Mouse (Mus musculus) embryonic facial prominence, embryonic 11.5 days (tissue): ENCODE results near the gene Zfp963. TPM values are rescaled to one million over a fixed set of nuclear protein-coding genes. Genes with fewer than 3 reads are reported as not detected.
"Not testable (repeated sequence)": the region's sequence is repeated elsewhere in the genome, so short reads cannot be mapped to it uniquely, and the experiment has no call there.

Experiments used
- ATAC-seq: fragments of 200-750 bp; cut with Nextera tagmentation; replicated peaks from 2 replicates; pipeline ENCODE4 v1.8.0; 2017; ENCODE audit warnings: low read depth; ENCODE audit not compliant: insufficient number of reproducible peaks, low FRiP score, low TSS enrichment
- DNase-seq: peaks from one replicate; pipeline ENCODE4 v3.0.0-alpha.2; 2015; ENCODE audit warnings: low spot score
- H3K27ac ChIP-seq: fragments of 300-500 bp; sonication (generic); replicated peaks from 2 replicates; pipeline ENCODE4 v1.5.1; 2014; ENCODE audit warnings: mild to moderate bottlenecking, low read depth, low read length, control low read depth
- H3K27me3 ChIP-seq: fragments of 300-500 bp; sonication (generic); 2 replicates; pipeline ENCODE4 v1.6.1; 2014; ENCODE audit warnings: mild to moderate bottlenecking, low read length, moderate library complexity, mixed read lengths; ENCODE audit not compliant: control insufficient read depth, insufficient read depth
- H3K36me3 ChIP-seq: fragments of 300-500 bp; sonication (generic); replicated peaks from 2 replicates; pipeline ENCODE4 v1.6.1; 2014; ENCODE audit warnings: low read depth, mild to moderate bottlenecking, low read length, moderate library complexity, mixed read lengths; ENCODE audit not compliant: control insufficient read depth, insufficient read depth
- H3K4me1 ChIP-seq: fragments of 300-500 bp; sonication (generic); 2 replicates; pipeline ENCODE4 v1.6.1; 2014; ENCODE audit warnings: low read length, mixed read lengths; ENCODE audit not compliant: control insufficient read depth, insufficient read depth
- H3K4me2 ChIP-seq: fragments of 300-500 bp; sonication (generic); 2 replicates; pipeline ENCODE4 v1.6.1; 2014; ENCODE audit warnings: low read depth, mild to moderate bottlenecking, control low read depth, low read length, moderate library complexity
- H3K4me3 ChIP-seq: fragments of 300-500 bp; sonication (generic); 2 replicates; pipeline ENCODE4 v1.5.1; 2014; ENCODE audit warnings: low read depth, low read length, control low read depth
- H3K9ac ChIP-seq: fragments of 300-500 bp; sonication (generic); replicated peaks from 2 replicates; pipeline ENCODE4 v1.6.1; 2014; ENCODE audit warnings: mild to moderate bottlenecking, control low read depth, low read length
- H3K9me3 ChIP-seq: fragments of 300-500 bp; sonication (generic); replicated peaks from 2 replicates; pipeline ENCODE4 v1.6.1; 2016; ENCODE audit warnings: mild to moderate bottlenecking, low read length, inconsistent platforms, mixed read lengths; ENCODE audit not compliant: control insufficient read depth
- WGBS: fragments of 180-500 bp; shearing (Covaris S2); extraction: QIAGEN DNeasy Blood & Tissue Kit; methylation state at CpG from one replicate; pipeline ENCODE4 v1.1.7; 2014; 5-methylcytosine and 5-hydroxymethylcytosine counted together
- polyA plus RNA-seq: library from polyadenylated mRNA; unstranded; fragments of >200 nt; fragmentation: Nextera tagmentation; extraction: Ambion mirVana; gene quantifications from 2 replicates; pipeline ENCODE4 v1.2.1, GENCODE M21; 2014

The Zfp963 gene
- polyA plus RNA-seq, 1 experiment from 2014 or later, result 7.6 TPM

GRCm38 (mm10) chr8:69735495-69735894 is 14.3 kb downstream of the Zfp963 start:
- ATAC-seq, result no peak
- WGBS, result 76% methylated on average over 1 of the region's 1 CpGs
- Histone ChIP-seq H3K4me2 (no peak overlapping the region), H3K27ac (no peak overlapping the region), H3K4me3 (no peak overlapping the region), H3K27me3 (no peaks in the 10 kb centered on the region), H3K36me3 (no peaks in the 10 kb centered on the region), H3K4me1 (no peaks in the 10 kb centered on the region), H3K9ac (no peak overlapping the region), H3K9me3 (no peaks in the 10 kb centered on the region)
- no peak for DNase-seq

DNA sequence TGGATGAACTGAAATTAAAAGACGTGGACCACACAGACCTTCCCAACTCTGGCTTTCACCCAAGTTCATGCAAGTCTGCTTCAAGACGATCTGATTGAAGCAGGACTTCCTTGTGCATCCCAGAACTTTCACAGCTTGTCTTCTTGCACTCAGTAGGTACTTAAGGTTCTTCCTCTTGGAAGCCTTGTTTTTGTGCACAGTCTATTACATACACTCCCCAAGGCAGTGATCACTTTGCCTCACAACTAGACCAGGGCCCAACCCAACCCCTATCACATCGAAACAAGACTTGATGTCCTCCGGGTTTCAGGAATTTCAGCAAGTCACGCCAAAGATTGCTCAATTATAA is 32.6 kb downstream of the Zfp963 start:
- Histone ChIP-seq H3K27me3 (no peaks in the 10 kb centered on the region), H3K36me3 (no peaks in the 10 kb centered on the region), H3K4me1 (0 out of 2 replicates have a peak, but pooled peaks cover 2% of the 10 kb centered on the region), H3K27ac (no peak overlapping the region), H3K4me3 (peak overlapping the region; percentile 20; the same call in 1 of the 2 replicates), H3K9me3 (no peaks in the 10 kb centered on the region), H3K9ac (no peak overlapping the region), H3K4me2 (peak overlapping the region; percentile 41; the same call in 1 of the 2 replicates)
- WGBS, result 51% methylated on average over 5 of the region's 5 CpGs
- ATAC-seq, result peak; percentile 30
- DNase-seq, result no peak

DNA sequence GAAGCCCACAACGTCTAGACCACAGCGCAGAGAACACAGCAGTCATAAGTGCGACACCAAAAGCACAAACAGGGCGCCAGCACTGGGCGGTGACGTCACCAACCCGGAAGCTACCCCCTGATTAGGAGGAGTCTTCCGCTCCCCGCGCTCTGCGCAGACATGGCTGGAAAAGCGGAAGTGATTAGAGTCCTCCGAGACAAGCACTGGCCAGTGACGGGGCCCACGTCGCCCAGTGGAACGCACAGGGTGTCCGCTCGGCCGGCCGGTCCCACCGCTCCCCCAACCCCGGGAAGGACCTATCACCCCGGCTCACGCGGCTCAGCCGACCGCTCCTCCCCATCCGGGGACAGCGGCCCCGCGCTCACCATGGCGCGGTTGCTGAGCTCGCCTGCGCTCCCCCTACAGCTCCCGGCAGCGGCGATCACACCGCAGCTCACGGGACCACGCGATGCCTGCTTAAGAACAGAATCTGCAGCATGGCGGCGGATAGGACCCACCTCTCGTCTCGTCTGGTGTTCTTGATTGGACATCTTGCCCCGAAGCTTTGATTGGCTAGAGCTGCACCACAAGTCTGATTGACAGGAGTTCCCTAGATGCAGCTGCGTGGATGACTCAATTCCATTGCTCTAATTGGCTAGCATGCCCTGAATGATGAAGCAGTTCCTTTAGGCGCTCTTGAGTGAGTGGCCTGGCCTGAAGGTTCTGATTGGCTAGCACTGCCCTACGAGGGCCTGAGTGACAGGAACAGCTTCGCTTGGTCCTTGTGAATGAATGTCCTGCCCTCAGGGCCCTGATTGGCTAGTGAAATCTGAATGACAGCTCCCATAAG is 33.2 kb downstream of the Zfp963 start:
- peak overlapping the region; percentile 16 for H3K4me2 ChIP-seq
- H3K9me3 ChIP-seq, result no peaks in the 10 kb centered on the region
- H3K36me3 ChIP-seq, result no peaks in the 10 kb centered on the region
- under 1% methylated on average over 52 of the region's 52 CpGs for WGBS
- ATAC-seq, result peak; percentile 99
- DNase-seq, result peak; percentile 98
- H3K4me3 ChIP-seq, result peak overlapping the region; percentile 68
- H3K4me1 ChIP-seq, result 0 out of 2 replicates have a peak, but pooled peaks cover 2% of the 10 kb centered on the region
- no peaks in the 10 kb centered on the region for H3K27me3 ChIP-seq
- peak overlapping the region; percentile 96 for H3K27ac ChIP-seq
- H3K9ac ChIP-seq, result peak overlapping the region; percentile 78

- no peak for ATAC-seq
- 83% methylated on average over 6 of the region's 6 CpGs for WGBS
- Histone ChIP-seq H3K27me3 (no peaks in the 10 kb centered on the region), H3K9me3 (no peaks in the 10 kb centered on the region), H3K36me3 (no peaks in the 10 kb centered on the region), H3K9ac (no peak overlapping the region; the same call in 1 of the 2 replicates), H3K4me3 (no peak overlapping the region), H3K4me1 (0 out of 2 replicates have a peak, but pooled peaks cover 2% of the 10 kb centered on the region), H3K27ac (no peak overlapping the region), H3K4me2 (peak overlapping the region; percentile 29; the same call in 1 of the 2 replicates)
- DNase-seq, result no peak
Measured at GRCm38 (mm10) chr8:69715366-69715765, 34.4 kb downstream of the Zfp963 start.

DNA sequence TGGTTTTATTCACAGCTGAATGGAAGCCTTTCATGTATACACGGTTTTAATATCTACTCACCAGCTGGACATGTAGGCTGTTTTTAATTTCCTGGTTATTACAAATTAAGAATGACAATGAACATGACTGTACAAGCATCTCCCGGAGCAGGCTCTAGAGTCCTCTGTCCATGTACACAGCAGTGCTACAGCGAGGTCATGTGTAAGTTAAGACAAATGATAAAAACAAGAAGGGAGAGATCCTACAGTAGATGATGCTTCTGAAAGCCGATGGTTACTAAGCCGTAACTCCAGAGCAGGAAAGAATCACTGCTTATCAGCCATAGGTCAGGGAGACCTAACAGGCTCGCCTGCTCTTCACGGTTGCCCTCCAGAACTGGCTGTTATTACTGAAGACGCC is 36.3 kb downstream of the Zfp963 start:
- H3K27ac ChIP-seq, result no peak overlapping the region
- no peak overlapping the region for H3K9ac ChIP-seq
- H3K9me3 ChIP-seq, result no peaks in the 10 kb centered on the region
- no peak overlapping the region for H3K4me2 ChIP-seq
- peaks cover 8% of the 10 kb centered on the region; the same call in 1 of the 2 replicates for H3K36me3 ChIP-seq
- 0 out of 2 replicates have a peak, but pooled peaks cover 2% of the 10 kb centered on the region for H3K4me1 ChIP-seq
- no peak for ATAC-seq
- no peaks in the 10 kb centered on the region for H3K27me3 ChIP-seq
- no peak for DNase-seq
- WGBS, result 91% methylated on average over 8 of the region's 8 CpGs
- H3K4me3 ChIP-seq, result no peak overlapping the region

DNA sequence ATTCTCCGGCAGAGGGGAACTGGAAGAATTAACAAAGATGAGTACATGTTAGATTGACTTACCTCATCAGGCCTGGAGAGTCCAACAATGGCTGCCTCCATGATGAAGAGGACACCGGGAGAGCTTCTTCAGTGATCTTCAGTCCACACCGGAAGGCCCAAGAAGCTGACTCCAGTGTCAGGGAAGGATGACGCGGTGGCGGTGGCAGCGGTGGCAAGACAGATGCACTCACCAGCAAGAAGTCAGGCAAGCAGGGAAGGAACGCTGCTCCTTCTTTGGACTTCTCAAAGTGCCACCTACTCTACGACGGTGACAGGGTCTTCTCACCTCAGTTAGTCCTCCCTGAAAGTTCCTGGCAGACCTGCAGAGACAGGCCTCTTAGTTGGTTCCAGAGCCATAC is 39.1 kb downstream of the Zfp963 start, which contains the start of gene Zfp869:
Gene Zfp869 (minus strand): TSS at position 101 of the 400 bp plus-strand sequence.
- not testable (repeated sequence) for H3K27ac ChIP-seq, H3K4me3 ChIP-seq, H3K9me3 ChIP-seq, H3K9ac ChIP-seq, H3K4me1 ChIP-seq, H3K27me3 ChIP-seq, H3K4me2 ChIP-seq, ATAC-seq, DNase-seq
- H3K36me3 ChIP-seq, result peaks cover 24% of the 10 kb centered on the region
- WGBS, result 97% methylated on average over 10 of the region's 10 CpGs

DNA sequence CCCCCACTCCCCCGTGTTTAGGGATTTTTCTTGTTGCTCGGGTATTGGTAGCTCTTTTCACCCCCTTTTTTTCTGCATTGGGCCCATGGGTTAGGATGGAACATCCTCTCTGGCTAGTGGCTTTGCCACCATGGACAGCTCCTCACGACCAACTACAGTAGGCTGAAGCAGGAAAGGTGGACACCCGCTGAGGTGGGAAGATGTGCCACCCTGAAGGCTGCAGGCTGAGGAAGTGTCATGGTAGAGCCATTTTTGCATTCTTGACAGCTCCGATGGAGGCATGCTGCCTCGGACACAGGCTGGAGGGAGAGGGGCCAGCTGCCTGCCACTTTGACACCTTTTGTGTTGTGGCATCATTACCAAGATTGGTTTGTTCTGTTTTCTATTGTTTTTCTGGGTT is 48.0 kb downstream of the Zfp963 start:
- Histone ChIP-seq H3K9me3 (no peaks in the 10 kb centered on the region), H3K27me3 (no peaks in the 10 kb centered on the region), H3K4me1 (no peaks in the 10 kb centered on the region), H3K4me2 (no peak overlapping the region), H3K27ac (no peak overlapping the region), H3K36me3 (peaks cover 14% of the 10 kb centered on the region), H3K4me3 (no peak overlapping the region), H3K9ac (no peak overlapping the region)
- 75% methylated on average over 6 of the region's 6 CpGs for WGBS
- DNase-seq (no peak), ATAC-seq (no peak)
